Mouse (Mus musculus) cerebellum, adult 11-12 months (tissue): Measurements from ENCODE around the gene Tmem87a.

Experiments used
- DNase-seq: peaks from one replicate; pipeline ENCODE4 v3.0.0; 2022

Gene Tmem87a

GRCm38 (mm10) chr2:120403986-120404822 lies at the start of gene Tmem87a:
Tmem87a (minus strand) TSS chr2:120404113.
- peak; percentile 96 for DNase-seq

GRCm38 (mm10) chr2:120452600-120452999 lies 48.7 kb upstream of the Tmem87a start:
- no peak for DNase-seq

- no peak for DNase-seq
Observed at GRCm38 (mm10) chr2:120450724-120451123, 46.8 kb upstream of the Tmem87a start.

- DNase-seq = no peak
Observed at GRCm38 (mm10) chr2:120447306-120447705, 43.4 kb upstream of the Tmem87a start.

- no peak for DNase-seq
Observed at GRCm38 (mm10) chr2:120446373-120446772, 42.5 kb upstream of the Tmem87a start.

- DNase-seq = no peak
Observed at GRCm38 (mm10) chr2:120444486-120444885, 40.6 kb upstream of the Tmem87a start.

- DNase-seq = no peak
Observed at GRCm38 (mm10) chr2:120424386-120424785, 20.5 kb upstream of the Tmem87a start.

GRCm38 (mm10) chr2:120414738-120415414 lies 11.0 kb upstream of the Tmem87a start:
- DNase-seq = peak; percentile 68

- no peak for DNase-seq
Observed at GRCm38 (mm10) chr2:120414113-120414512, 10.2 kb upstream of the Tmem87a start.

GRCm38 (mm10) chr2:120411096-120411628 lies 7.2 kb upstream of the Tmem87a start:
- DNase-seq = no peak

GRCm38 (mm10) chr2:120404823-120405765 lies 1.2 kb upstream of the Tmem87a start:
- peak; percentile 10 for DNase-seq

GRCm38 (mm10) chr2:120403653-120403985 lies 294 bp downstream of the Tmem87a start, which contains the start of gene Ganc:
Ganc (plus strand) TSS chr2:120403896.
- DNase-seq = no peak

GRCm38 (mm10) chr2:120402813-120403212 lies 1.1 kb downstream of the Tmem87a start:
- DNase-seq = no peak

GRCm38 (mm10) chr2:120397951-120398350 lies 6.0 kb downstream of the Tmem87a start:
- no peak for DNase-seq

GRCm38 (mm10) chr2:120392406-120392805 lies 11.5 kb downstream of the Tmem87a start:
- DNase-seq = no peak

GRCm38 (mm10) chr2:120390934-120391333 lies 13.0 kb downstream of the Tmem87a start:
- no peak for DNase-seq

- no peak for DNase-seq
Observed at GRCm38 (mm10) chr2:120389376-120389775, 14.5 kb downstream of the Tmem87a start.

- no peak for DNase-seq
Observed at GRCm38 (mm10) chr2:120387291-120387690, 16.6 kb downstream of the Tmem87a start.

GRCm38 (mm10) chr2:120386264-120386663 lies 17.6 kb downstream of the Tmem87a start:
- DNase-seq = no peak

GRCm38 (mm10) chr2:120373858-120374257 lies 30.1 kb downstream of the Tmem87a start:
- peak; percentile 16 for DNase-seq

- no peak for DNase-seq
Observed at GRCm38 (mm10) chr2:120367416-120368207, 36.3 kb downstream of the Tmem87a start.

GRCm38 (mm10) chr2:120366501-120366900 lies 37.4 kb downstream of the Tmem87a start:
- no peak for DNase-seq
